Mouse (Mus musculus) heart, embryonic 11.5 days (tissue): Measurements from ENCODE around the gene Zmynd12. TPM values are rescaled to one million over a fixed set of nuclear protein-coding genes. Genes with fewer than 3 reads are reported as not detected.

ENCODE experiments used
- ATAC-seq: fragments of 200-750 bp; cut with Nextera tagmentation; replicated peaks from 2 replicates; pipeline ENCODE4 v1.8.0; 2017; ENCODE audit warnings: moderate library complexity; ENCODE audit not compliant: insufficient number of reproducible peaks, low FRiP score, low TSS enrichment
- H3K27ac ChIP-seq: fragments of 300-500 bp; sonication (generic); 2 replicates; pipeline ENCODE4 v1.5.1; 2014; ENCODE audit warnings: mild to moderate bottlenecking, low read depth, low read length
- H3K27me3 ChIP-seq: fragments of 300-500 bp; sonication (generic); 2 replicates; pipeline ENCODE4 v1.6.1; 2014; ENCODE audit warnings: mild to moderate bottlenecking, low read length, mixed read lengths; ENCODE audit not compliant: control insufficient read depth, insufficient read depth
- H3K36me3 ChIP-seq: fragments of 300-500 bp; sonication (generic); 2 replicates; pipeline ENCODE4 v1.6.1; 2014; ENCODE audit warnings: mild to moderate bottlenecking, low read length, moderate library complexity, mixed read lengths; ENCODE audit not compliant: control insufficient read depth, insufficient read depth
- H3K4me1 ChIP-seq: fragments of 300-500 bp; sonication (generic); 2 replicates; pipeline ENCODE4 v1.6.1; 2014; ENCODE audit warnings: low read length; ENCODE audit not compliant: control insufficient read depth, insufficient read depth
- H3K4me2 ChIP-seq: fragments of 300-500 bp; sonication (generic); 2 replicates; pipeline ENCODE4 v1.6.1; 2014; ENCODE audit warnings: mild to moderate bottlenecking, moderate library complexity
- H3K4me3 ChIP-seq: fragments of 300-500 bp; sonication (generic); 2 replicates; pipeline ENCODE4 v1.5.1; 2014; ENCODE audit warnings: low read depth, low read length
- H3K9ac ChIP-seq: fragments of 300-500 bp; sonication (generic); 2 replicates; pipeline ENCODE4 v1.6.1; 2014; ENCODE audit warnings: mild to moderate bottlenecking, low read depth, low read length, moderate library complexity
- H3K9me3 ChIP-seq: fragments of 300-500 bp; sonication (generic); replicated peaks from 2 replicates; pipeline ENCODE4 v1.6.1; 2016; ENCODE audit warnings: low read length; ENCODE audit not compliant: control insufficient read depth
- WGBS: fragments of 180-500 bp; shearing (Covaris S2); extraction: QIAGEN DNeasy Blood & Tissue Kit; methylation state at CpG from one replicate; pipeline ENCODE4 v1.1.7; 2014; ENCODE audit not compliant: insufficient replicate concordance; 5-methylcytosine and 5-hydroxymethylcytosine counted together
- polyA plus RNA-seq: library from polyadenylated mRNA; unstranded; fragments of >200 nt; fragmentation: Nextera tagmentation; extraction: Ambion mirVana; gene quantifications from 2 replicates; pipeline ENCODE4 v1.2.1, GENCODE M21; 2014

Zmynd12 gene
- polyA plus RNA-seq, 1 experiment from 2014 or later: not detected

GRCm38 (mm10) chr4:119460296-119460695, 37.7 kb downstream of the Zmynd12 start:
- 53% methylated on average over 5 of the region's 5 CpGs for WGBS
- ATAC-seq: 0 out of 2 replicates have a peak, but pooled peaks have one; percentile 23

GRCm38 (mm10) chr4:119460728-119461141, 38.1 kb downstream of the Zmynd12 start:
- WGBS: 38% methylated on average over 8 of the region's 8 CpGs
- Histone ChIP-seq H3K36me3 (no peaks in the 10 kb centered on the region), H3K4me3 (no peak overlapping the region), H3K9ac (no peak overlapping the region), H3K27ac (no peak overlapping the region), H3K4me2 (no peak overlapping the region), H3K4me1 (peaks cover 18% of the 10 kb centered on the region), H3K27me3 (no peaks in the 10 kb centered on the region), H3K9me3 (0 out of 2 replicates have a peak, but pooled peaks cover under 1% of the 10 kb centered on the region)
- ATAC-seq: no peak; the same call in 1 of the 2 replicates

More at GRCm38 (mm10) chr4:119460296-119460695, 37.7 kb downstream of the Zmynd12 start:
- no peaks in the 10 kb centered on the region for H3K27me3 ChIP-seq
- no peak overlapping the region for H3K27ac ChIP-seq
- no peaks in the 10 kb centered on the region for H3K36me3 ChIP-seq
- no peak overlapping the region for H3K9ac ChIP-seq
- H3K9me3 ChIP-seq: 0 out of 2 replicates have a peak, but pooled peaks cover 2% of the 10 kb centered on the region
- H3K4me2 ChIP-seq: no peak overlapping the region
- H3K4me3 ChIP-seq: no peak overlapping the region
- peaks cover 18% of the 10 kb centered on the region for H3K4me1 ChIP-seq

GRCm38 (mm10) chr4:119462457-119462856, 39.8 kb downstream of the Zmynd12 start:
- peaks cover 18% of the 10 kb centered on the region for H3K4me1 ChIP-seq
- no peak overlapping the region for H3K9ac ChIP-seq
- ATAC-seq: no peak
- H3K9me3 ChIP-seq: no peaks in the 10 kb centered on the region
- H3K4me2 ChIP-seq: peak overlapping the region; percentile 16
- H3K27me3 ChIP-seq: no peaks in the 10 kb centered on the region
- WGBS: 77% methylated on average over 3 of the region's 3 CpGs
- H3K36me3 ChIP-seq: no peaks in the 10 kb centered on the region
- H3K27ac ChIP-seq: no peak overlapping the region
- no peak overlapping the region for H3K4me3 ChIP-seq

- no peaks in the 10 kb centered on the region for H3K9me3 ChIP-seq
- no peak for ATAC-seq
- WGBS: 39% methylated on average over 11 of the region's 11 CpGs
- H3K36me3 ChIP-seq: no peaks in the 10 kb centered on the region
- H3K27ac ChIP-seq: peak overlapping the region; percentile 57
- H3K4me3 ChIP-seq: no peak overlapping the region
- peaks cover 18% of the 10 kb centered on the region for H3K4me1 ChIP-seq
- peak overlapping the region; percentile 16 for H3K4me2 ChIP-seq
- H3K9ac ChIP-seq: 0 out of 2 replicates have a peak overlapping the region, but pooled peaks have one; percentile 16
- no peaks in the 10 kb centered on the region; the same call in 1 of the 2 replicates for H3K27me3 ChIP-seq
Measured at GRCm38 (mm10) chr4:119462858-119463755, 40.5 kb downstream of the Zmynd12 start.

- peaks cover 18% of the 10 kb centered on the region for H3K4me1 ChIP-seq
- H3K27ac ChIP-seq: no peak overlapping the region
- no peak overlapping the region for H3K9ac ChIP-seq
- no peaks in the 10 kb centered on the region; the same call in 1 of the 2 replicates for H3K27me3 ChIP-seq
- no peak overlapping the region for H3K4me2 ChIP-seq
- H3K9me3 ChIP-seq: no peaks in the 10 kb centered on the region
- H3K36me3 ChIP-seq: no peaks in the 10 kb centered on the region
- no peak overlapping the region for H3K4me3 ChIP-seq
- 70% methylated on average over 13 of the region's 13 CpGs for WGBS
- ATAC-seq: no peak; the same call in 1 of the 2 replicates
Measured at GRCm38 (mm10) chr4:119463756-119464419, 41.3 kb downstream of the Zmynd12 start.

- ATAC-seq: no peak
- Histone ChIP-seq H3K4me3 (no peak overlapping the region), H3K4me1 (peaks cover 18% of the 10 kb centered on the region), H3K27me3 (no peaks in the 10 kb centered on the region; the same call in 1 of the 2 replicates), H3K27ac (no peak overlapping the region), H3K9me3 (no peaks in the 10 kb centered on the region), H3K9ac (no peak overlapping the region), H3K4me2 (no peak overlapping the region), H3K36me3 (no peaks in the 10 kb centered on the region)
- 82% methylated on average over 5 of the region's 5 CpGs for WGBS
Measured at GRCm38 (mm10) chr4:119465841-119466240, 43.2 kb downstream of the Zmynd12 start.

GRCm38 (mm10) chr4:119467720-119468380, 45.2 kb downstream of the Zmynd12 start:
- 84% methylated on average over 16 of the region's 16 CpGs for WGBS
- ATAC-seq: no peak
- H3K4me2 ChIP-seq: no peak overlapping the region

GRCm38 (mm10) chr4:119472545-119472944, 49.9 kb downstream of the Zmynd12 start:
- Histone ChIP-seq H3K4me1 (no peaks in the 10 kb centered on the region), H3K27me3 (no peaks in the 10 kb centered on the region; the same call in 1 of the 2 replicates), H3K4me2 (no peak overlapping the region), H3K36me3 (no peaks in the 10 kb centered on the region), H3K9me3 (no peaks in the 10 kb centered on the region), H3K4me3 (no peak overlapping the region), H3K27ac (no peak overlapping the region), H3K9ac (no peak overlapping the region)
- WGBS: 85% methylated on average over 9 of the region's 9 CpGs
- ATAC-seq: no peak

More at GRCm38 (mm10) chr4:119467720-119468380, 45.2 kb downstream of the Zmynd12 start:
- H3K36me3 ChIP-seq: no peaks in the 10 kb centered on the region
- H3K27ac ChIP-seq: no peak overlapping the region
- H3K4me3 ChIP-seq: no peak overlapping the region
- no peaks in the 10 kb centered on the region; the same call in 1 of the 2 replicates for H3K27me3 ChIP-seq
- H3K9ac ChIP-seq: no peak overlapping the region
- H3K9me3 ChIP-seq: no peaks in the 10 kb centered on the region
- H3K4me1 ChIP-seq: peaks cover 12% of the 10 kb centered on the region
